Mouse (Mus musculus): ENCODE data around the gene Smarca1.

- TF ChIP-seq CTCF (IDR thresholded peaks at IDR 0.05; ENCODE audit: insufficient read depth, low read depth, low read length) (no peak), POLR2A (IDR thresholded peaks at IDR 0.05; ENCODE audit: insufficient read depth, low read depth, low read length) (no peak)
Observed at GRCm38 (mm10) chrX:47891907-47892430, 805 bp downstream of the Smarca1 start.

Measured in olfactory bulb, adult 2 months (tissue).